8 mouse cellular contexts compared by ENCODE assay signal in the genomic region with DNA sequence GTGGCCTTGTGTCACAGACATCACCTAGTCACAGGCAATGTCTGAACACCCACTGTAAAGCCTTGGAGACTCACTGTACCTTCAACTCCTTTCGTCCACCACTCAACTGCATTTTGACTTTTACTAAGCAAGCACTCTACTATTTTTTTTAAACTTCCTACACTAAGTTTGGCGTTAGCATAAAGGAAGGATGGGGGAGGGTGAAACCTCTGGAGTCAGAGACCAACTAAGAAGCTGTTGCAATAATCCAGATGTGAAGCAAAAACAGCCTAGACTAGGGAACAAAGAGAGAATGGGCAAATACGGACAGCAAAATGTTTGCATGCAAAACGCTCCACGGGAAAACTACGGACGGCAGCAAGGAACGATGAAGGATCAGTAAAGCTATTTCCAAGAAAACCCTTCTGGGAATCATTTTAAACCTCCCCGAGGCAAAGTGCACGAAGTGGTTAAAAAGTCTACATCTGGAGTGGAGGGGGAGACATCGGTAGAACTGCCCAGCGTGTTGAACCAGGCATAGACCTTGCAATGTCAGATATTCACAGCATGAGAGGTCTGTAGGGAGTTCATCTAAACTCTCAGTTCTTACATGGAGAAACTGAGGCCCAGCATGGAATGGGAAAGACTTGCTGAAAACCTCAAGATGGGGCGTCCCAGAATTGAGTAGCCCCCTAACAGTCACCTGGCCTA. TPM values are rescaled to one million over a fixed set of nuclear protein-coding genes. Genes with fewer than 3 reads are reported as not detected.
DNase-seq lines count a peak whose midpoint lies in the region; ATAC-seq lines count a peak whose summit lies in the region.

No protein-coding gene starts in this region.

- peaks cover 56% of the 10 kb centered on the region for H3K4me1 ChIP-seq in megakaryocyte, embryonic 14.5 days
- H3K4me1 ChIP-seq in embryonic facial prominence, embryonic 12.5 days: peaks cover 17% of the 10 kb centered on the region
- H3K4me1 ChIP-seq in intestine, embryonic 16.5 days (ENCODE audit: control insufficient read depth, insufficient read depth, low read length): peaks cover 11% of the 10 kb centered on the region
- H3K4me1 ChIP-seq in neural tube, embryonic 13.5 days (replicated peaks): peaks cover 43% of the 10 kb centered on the region

- H3K27me3 ChIP-seq in megakaryocyte, embryonic 14.5 days (replicated peaks): peaks cover 3% of the 10 kb centered on the region
- H3K27me3 ChIP-seq in embryonic facial prominence, embryonic 12.5 days: no peaks in the 10 kb centered on the region; the same call in 1 of the 2 replicates
- H3K27me3 ChIP-seq in intestine, embryonic 16.5 days (replicated peaks; ENCODE audit: control insufficient read depth, insufficient read depth, low read length): no peaks in the 10 kb centered on the region
- no peaks in the 10 kb centered on the region for H3K27me3 ChIP-seq in neural tube, embryonic 13.5 days

- H3K4me3 ChIP-seq in megakaryocyte, embryonic 14.5 days (replicated peaks): peak overlapping the region; percentile 99
- H3K4me3 ChIP-seq in embryonic facial prominence, embryonic 12.5 days: peak overlapping the region; percentile 96
- H3K4me3 ChIP-seq in intestine, embryonic 16.5 days (ENCODE audit: low read length): peak overlapping the region; percentile 96
- H3K4me3 ChIP-seq in neural tube, embryonic 13.5 days: peak overlapping the region; percentile 96

- peak overlapping the region; percentile 98 for H3K9ac ChIP-seq in embryonic facial prominence, embryonic 12.5 days
- peak overlapping the region; percentile 98 for H3K9ac ChIP-seq in intestine, embryonic 16.5 days (ENCODE audit: low read depth, low read length)
- peak overlapping the region; percentile 94 for H3K9ac ChIP-seq in neural tube, embryonic 13.5 days

- H3K36me3 ChIP-seq in megakaryocyte, embryonic 14.5 days (replicated peaks; ENCODE audit: low read length): peaks cover 31% of the 10 kb centered on the region
- peaks cover 10% of the 10 kb centered on the region; the same call in 1 of the 2 replicates for H3K36me3 ChIP-seq in embryonic facial prominence, embryonic 12.5 days
- no peaks in the 10 kb centered on the region for H3K36me3 ChIP-seq in intestine, embryonic 16.5 days (ENCODE audit: control insufficient read depth, insufficient read depth, low read length)
- H3K36me3 ChIP-seq in neural tube, embryonic 13.5 days: peaks cover 16% of the 10 kb centered on the region

- WGBS in embryonic facial prominence, embryonic 12.5 days: 8% methylated on average over 13 of the region's 13 CpGs
- 3% methylated on average over 13 of the region's 13 CpGs for WGBS in intestine, embryonic 16.5 days
- 11% methylated on average over 13 of the region's 13 CpGs for WGBS in neural tube, embryonic 13.5 days

- no peak for ATAC-seq in megakaryocyte, adult 5-6 weeks (ENCODE audit: poor library complexity, severe bottlenecking)
- no peak for ATAC-seq in embryonic facial prominence, embryonic 12.5 days (ENCODE audit: insufficient number of reproducible peaks, insufficient read depth, low FRiP score, low TSS enrichment)
- 0 out of 2 replicates have a peak, but pooled peaks have one; percentile 25 for ATAC-seq in intestine, embryonic 16.5 days
- 0 out of 2 replicates have a peak, but pooled peaks have one; percentile 6 for ATAC-seq in neural tube, embryonic 13.5 days (ENCODE audit: low read depth)

- H3K9me3 ChIP-seq in megakaryocyte, embryonic 14.5 days: no peaks in the 10 kb centered on the region
- H3K9me3 ChIP-seq in embryonic facial prominence, embryonic 12.5 days: no peaks in the 10 kb centered on the region
- no peaks in the 10 kb centered on the region for H3K9me3 ChIP-seq in intestine, embryonic 16.5 days (ENCODE audit: control insufficient read depth, low read length)
- H3K9me3 ChIP-seq in neural tube, embryonic 13.5 days: no peaks in the 10 kb centered on the region

- DNase-seq in right cerebral cortex, adult 2 months (ENCODE audit: low spot score in 2 of 2): no peak
- no peak for DNase-seq in retina, postnatal 1 day
- DNase-seq in gastrocnemius, postnatal 14 days: no peak

- intact Hi-C loops in gastrocnemius, postnatal 14 days (cut with DNase I; ENCODE audit: low total_unique reads): no loop called here

- H3K4me2 ChIP-seq in embryonic facial prominence, embryonic 12.5 days (replicated peaks): peak overlapping the region; percentile 79
- H3K4me2 ChIP-seq in intestine, embryonic 16.5 days (ENCODE audit: low read depth, low read length): peak overlapping the region; percentile 82
- H3K4me2 ChIP-seq in neural tube, embryonic 13.5 days: peak overlapping the region; percentile 81

- peak overlapping the region; percentile 52 for H3K27ac ChIP-seq in embryonic facial prominence, embryonic 12.5 days
- peak overlapping the region; percentile 75 for H3K27ac ChIP-seq in intestine, embryonic 16.5 days (ENCODE audit: low read length)
- H3K27ac ChIP-seq in neural tube, embryonic 13.5 days (replicated peaks): peak overlapping the region; percentile 68; the same call in 1 of the 2 replicates

RNA-seq across cellular contexts. Expression of gene Zbtb34, which starts 0.9 kb away (rescaled TPM):
- polyA plus RNA-seq in megakaryocyte, embryonic 14.5 days (2012; ENCODE audit: insufficient read depth, low replicate concordance): 1.6 and 7.9 TPM in 2 replicates
- 21.1 and 23.7 TPM in 2 replicates for total RNA-seq in megakaryocyte, adult 5-6 weeks (2015)
- 8.1 and 8.9 TPM in 2 replicates for total RNA-seq in megakaryocyte, adult 5-6 weeks (2017)
- polyA plus RNA-seq in embryonic facial prominence, embryonic 12.5 days (2016; fragmentation: Nextera tagmentation; extraction: Ambion mirVana): 9.4 and 9.6 TPM in 2 replicates
- polyA plus RNA-seq in intestine, embryonic 16.5 days (2015; fragmentation: Nextera tagmentation; extraction: Ambion mirVana): 2.8 and 3.9 TPM in 2 replicates
- polyA plus RNA-seq in neural tube, embryonic 13.5 days (2015; fragmentation: Nextera tagmentation; extraction: Ambion mirVana): 7.3 and 8.7 TPM in 2 replicates
- total RNA-seq in gastrocnemius, postnatal 14 days (2021): 1 to 10 TPM; 6.4 to 8.5 TPM

RNA-seq across cellular contexts. Expression of gene Zbtb43, which starts 38.1 kb away (rescaled TPM):
- polyA plus RNA-seq in megakaryocyte, embryonic 14.5 days (2012; ENCODE audit: insufficient read depth, low replicate concordance): 1.7 TPM in 1 of 2 replicates, not detected in the other
- 8.7 and 13.7 TPM in 2 replicates for total RNA-seq in megakaryocyte, adult 5-6 weeks (2015)
- total RNA-seq in megakaryocyte, adult 5-6 weeks (2017): 14.7 and 14.8 TPM in 2 replicates
- 20.7 and 21.8 TPM in 2 replicates for polyA plus RNA-seq in embryonic facial prominence, embryonic 12.5 days (2016; fragmentation: Nextera tagmentation; extraction: Ambion mirVana)
- 10.8 and 13.5 TPM in 2 replicates for polyA plus RNA-seq in intestine, embryonic 16.5 days (2015; fragmentation: Nextera tagmentation; extraction: Ambion mirVana)
- 23.6 and 24.3 TPM in 2 replicates for polyA plus RNA-seq in neural tube, embryonic 13.5 days (2015; fragmentation: Nextera tagmentation; extraction: Ambion mirVana)
- total RNA-seq in gastrocnemius, postnatal 14 days (2021): 10 to 100 TPM; 14.6 to 17.4 TPM

RNA-seq across cellular contexts. Expression of gene Ralgps1, which starts 58.9 kb away (rescaled TPM):
- 0.53 and 3.3 TPM in 2 replicates for polyA plus RNA-seq in megakaryocyte, embryonic 14.5 days (2012; ENCODE audit: insufficient read depth, low replicate concordance)
- total RNA-seq in megakaryocyte, adult 5-6 weeks (2015): 6.2 and 7.6 TPM in 2 replicates
- total RNA-seq in megakaryocyte, adult 5-6 weeks (2017): 2.0 and 2.7 TPM in 2 replicates
- 4.8 and 6.8 TPM in 2 replicates for polyA plus RNA-seq in embryonic facial prominence, embryonic 12.5 days (2016; fragmentation: Nextera tagmentation; extraction: Ambion mirVana)
- 6.3 and 8.0 TPM in 2 replicates for polyA plus RNA-seq in intestine, embryonic 16.5 days (2015; fragmentation: Nextera tagmentation; extraction: Ambion mirVana)
- polyA plus RNA-seq in neural tube, embryonic 13.5 days (2015; fragmentation: Nextera tagmentation; extraction: Ambion mirVana): 33.2 and 36.9 TPM in 2 replicates
- total RNA-seq in gastrocnemius, postnatal 14 days (2021): 1 to 10 TPM; 2.7 to 3.3 TPM

Comparison
In these comparisons a context has a peak if more than half of its experiments do, and no peak if none do; other contexts are left out.
1. ATAC-seq: peak in intestine, embryonic 16.5 days (single experiment) and neural tube, embryonic 13.5 days (single experiment); none in megakaryocyte, adult 5-6 weeks (single experiment) and embryonic facial prominence, embryonic 12.5 days (single experiment).
2. Peak in every context shown above with its lines, with median percentiles within 50 percentile points of each other: H3K4me3 ChIP-seq, H3K27ac ChIP-seq, H3K4me2 ChIP-seq and H3K9ac ChIP-seq.